Mouse (Mus musculus) myocyte (in vitro differentiated cells): ENCODE data around the gene Neurog1.

Experiments
- POLR2A ChIP-seq: IDR thresholded peaks from one replicate; pipeline ENCODE4 v1.6.1; 2011; ENCODE audit warnings: low read depth, mild to moderate bottlenecking, control low read depth, moderate library complexity; ENCODE audit not compliant: insufficient read length
- POLR2AphosphoS2 ChIP-seq: IDR thresholded peaks from one replicate; pipeline ENCODE4 v1.6.1; 2011; ENCODE audit warnings: low read depth, control low read depth; ENCODE audit not compliant: insufficient read length
- REST ChIP-seq: IDR thresholded peaks from one replicate; pipeline ENCODE4 v1.6.1; 2011; ENCODE audit warnings: mild to moderate bottlenecking, control low read depth, moderate library complexity; ENCODE audit not compliant: insufficient read depth, insufficient read length
- TCF3 ChIP-seq: IDR thresholded peaks from one replicate; pipeline ENCODE4 v1.6.1; 2011; ENCODE audit warnings: low read depth, control low read depth; ENCODE audit not compliant: insufficient read length
- USF1 ChIP-seq: IDR thresholded peaks from one replicate; pipeline ENCODE4 v1.6.1; 2011; ENCODE audit warnings: low read depth, mild to moderate bottlenecking, control low read depth, moderate library complexity

- TF ChIP-seq USF1 = no peak
- TF ChIP-seq POLR2AphosphoS2 = no peak
- TF ChIP-seq POLR2A = no peak
- no peak for TF ChIP-seq TCF3
- TF ChIP-seq REST = no peak
Observed at GRCm38 (mm10) chr13:56223625-56224024, 28.3 kb downstream of the Neurog1 start.
